23 mouse cellular contexts compared by ENCODE assay signal in the genomic region with DNA sequence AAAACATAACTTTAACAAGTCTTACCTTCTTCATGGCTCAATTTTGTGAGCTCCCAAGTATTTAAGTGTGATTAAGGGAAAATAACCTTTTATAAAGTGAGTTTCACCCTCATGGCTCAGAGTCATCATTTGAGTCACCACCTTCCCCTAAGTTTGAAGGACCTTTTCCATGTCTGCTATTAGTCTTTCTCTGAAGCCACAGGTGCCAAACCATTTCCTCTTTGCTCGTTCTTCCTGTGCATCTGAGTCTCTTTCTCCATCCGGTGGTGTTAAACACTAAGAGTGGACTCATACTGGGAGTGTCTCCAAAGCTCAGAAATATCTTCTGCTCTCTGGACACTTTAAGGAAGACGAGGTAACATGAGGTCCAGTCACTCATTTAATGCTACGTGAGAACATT. TPM values are rescaled to one million over a fixed set of nuclear protein-coding genes. Genes with fewer than 3 reads are reported as not detected.
DNase-seq lines count a peak whose midpoint lies in the region; ATAC-seq lines count a peak whose summit lies in the region.
"Had no signal": no experiment of that assay in that cellular context is flagged by ENCODE, and none has a peak within 500 bp of the region (broad histone marks: within the 10 kb centered on the region; RNA-seq: fewer than 3 reads in every experiment).

No protein-coding gene starts in this region.

- peak; percentile 25 for DNase-seq in adrenal gland, adult 2 months
- DNase-seq in adrenal gland, postnatal 25 days, result no peak
- no peak for DNase-seq in frontal cortex, postnatal 14 days (ENCODE audit: low spot score in 2 of 2)
- no peak for DNase-seq in left cerebral cortex, adult 9 months (ENCODE audit: low spot score in 2 of 2)
- DNase-seq in hindbrain, embryonic 11.5 days (ENCODE audit: low spot score), result no peak
- DNase-seq: adrenal gland, adult 8-10 months; cerebellum, adult 11 months; cerebellum, adult 8-10 months; cerebellum, postnatal 14 days; forebrain, postnatal 0 days; gastrocnemius, adult 2 months; gastrocnemius, postnatal 25 days; heart, adult 11 months; heart, postnatal 10 days had no signal

- ATAC-seq in CD4-positive, CD25-positive, alpha-beta regulatory T cell, adult 4 months, result peak; percentile 74
- ATAC-seq in granulocyte monocyte progenitor cell, adult 5-6 weeks (replicated peaks; ENCODE audit: poor library complexity, severe bottlenecking), result peak; percentile 38; the same call in 1 of the 2 replicates
- 0 out of 2 replicates have a peak, but pooled peaks have one; percentile 43 for ATAC-seq in megakaryocyte progenitor cell, adult 5-6 weeks (replicated peaks; ENCODE audit: poor library complexity)
- ATAC-seq in hindbrain, embryonic 11.5 days (ENCODE audit: low FRiP score), result no peak
- ATAC-seq: forebrain, postnatal 0 days; intestine, postnatal 0 days; Patski had no signal

- 88% methylated on average over 4 of the region's 4 CpGs for WGBS in hindbrain, embryonic 11.5 days

- H3K27ac ChIP-seq in hindbrain, embryonic 11.5 days (ENCODE audit: low read depth, low read length), result no peak overlapping the region
- H3K27ac ChIP-seq: embryonic facial prominence, embryonic 13.5 days; forebrain, embryonic 12.5 days; gastrocnemius, adult 2 months; heart, embryonic 10.5 days; hindbrain, embryonic 14.5 days had no signal

- no peak overlapping the region for H3K4me2 ChIP-seq in hindbrain, embryonic 11.5 days (replicated peaks; ENCODE audit: low read depth, low read length)
- H3K4me2 ChIP-seq: embryonic facial prominence, embryonic 13.5 days; forebrain, embryonic 12.5 days; hindbrain, embryonic 14.5 days had no signal

- no peaks in the 10 kb centered on the region for H3K9me3 ChIP-seq in hindbrain, embryonic 11.5 days (ENCODE audit: control insufficient read depth, low read length)
- H3K9me3 ChIP-seq: embryonic facial prominence, embryonic 13.5 days; forebrain, embryonic 12.5 days; heart, embryonic 10.5 days had no signal

- H3K9ac ChIP-seq in hindbrain, embryonic 11.5 days (ENCODE audit: low read depth, low read length), result no peak overlapping the region
- H3K9ac ChIP-seq: embryonic facial prominence, embryonic 13.5 days; forebrain, embryonic 12.5 days; forebrain, postnatal 0 days; hindbrain, embryonic 14.5 days had no signal

- no peaks in the 10 kb centered on the region for H3K27me3 ChIP-seq in hindbrain, embryonic 11.5 days (ENCODE audit: control insufficient read depth, insufficient read depth, low read length)
- H3K27me3 ChIP-seq: embryonic facial prominence, embryonic 13.5 days; forebrain, embryonic 12.5 days; Patski had no signal

- H3K36me3 ChIP-seq in hindbrain, embryonic 11.5 days (ENCODE audit: control insufficient read depth, insufficient read depth, low read length), result no peaks in the 10 kb centered on the region
- H3K36me3 ChIP-seq: embryonic facial prominence, embryonic 13.5 days; forebrain, embryonic 12.5 days; heart, embryonic 10.5 days had no signal

- no peaks in the 10 kb centered on the region for H3K4me1 ChIP-seq in hindbrain, embryonic 11.5 days (replicated peaks; ENCODE audit: control insufficient read depth, insufficient read depth, low read length)
- H3K4me1 ChIP-seq: embryonic facial prominence, embryonic 13.5 days; heart, embryonic 10.5 days had no signal

- H3K4me3 ChIP-seq in hindbrain, embryonic 11.5 days (ENCODE audit: low read depth, low read length), result no peak overlapping the region
- H3K4me3 ChIP-seq: embryonic facial prominence, embryonic 13.5 days; forebrain, embryonic 12.5 days; gastrocnemius, adult 2 months; heart, embryonic 10.5 days had no signal

RNA-seq across cellular contexts. Expression of a gene that starts 33.3 kb away (rescaled TPM):
- total RNA-seq in adrenal gland, adult 2 months (2021), result 1 to 10 TPM; 2.9 to 8.3 TPM
- polyA plus RNA-seq in adrenal gland, adult 2 months (2012; rRNA removed), result 0.15 and 0.16 TPM in 2 replicates
- total RNA-seq in adrenal gland, postnatal 25 days (2021), result 11.3 and 12.7 TPM in 2 replicates
- not detected for polyA plus RNA-seq in CD4-positive, CD25-positive, alpha-beta regulatory T cell, adult 4 months (2017; shearing (Covaris generic))
- 20.9 and 29.3 TPM in 2 replicates for total RNA-seq in granulocyte monocyte progenitor cell, adult 5-6 weeks (2014; fragmentation: Nextera tagmentation)
- total RNA-seq in granulocyte monocyte progenitor cell, adult 5-6 weeks (2017), result 13.4 and 19.9 TPM in 2 replicates
- 27.6 and 28.0 TPM in 2 replicates for total RNA-seq in megakaryocyte progenitor cell, adult 5-6 weeks (2015)
- total RNA-seq in megakaryocyte progenitor cell, adult 5-6 weeks (2017), result 14.2 and 15.2 TPM in 2 replicates
- polyA plus RNA-seq in hindbrain, embryonic 11.5 days (2014; fragmentation: Nextera tagmentation; extraction: Ambion mirVana), result 15.5 and 16.2 TPM in 2 replicates
